Mouse (Mus musculus) gastrocnemius, adult 18-20 months (tissue): ENCODE results near the gene Furin. TPM values are rescaled to one million over a fixed set of nuclear protein-coding genes. Genes with fewer than 3 reads are reported as not detected.
A peak's percentile ranks its signal among the peaks of the same experiment; 100 is the strongest.

Experiments used
- DNase-seq: peaks from one replicate; pipeline ENCODE4 v3.0.0; 2021; ENCODE audit warnings: low spot score
- total RNA-seq, 2 experiments: library from RNA; stranded (reverse); gene quantifications; 2 replicates each; pipeline ENCODE4 v1.2.3; 2021

Furin gene
- total RNA-seq, 2 experiments from 2014 or later: 52.8 to 53.9 TPM

DNA sequence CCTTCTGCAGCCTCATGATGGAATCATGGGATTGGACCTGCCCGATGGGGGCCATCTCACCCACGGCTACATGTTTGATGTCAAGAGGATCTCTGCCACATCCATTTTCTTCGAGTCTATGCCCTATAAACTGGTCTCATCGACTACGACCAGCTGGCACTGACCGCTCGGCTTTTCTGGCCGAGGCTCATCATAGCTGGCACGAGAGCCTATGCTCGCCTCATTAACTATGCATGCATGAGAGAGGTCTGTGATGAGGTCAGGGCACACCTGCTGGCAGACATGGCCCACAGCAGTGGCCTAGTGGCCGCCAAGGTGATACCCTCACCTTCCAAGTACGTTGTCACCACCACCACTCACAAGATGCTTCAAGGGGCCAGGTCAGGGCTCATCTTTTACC, 24.4 kb upstream of the Furin start:
- DNase-seq: no peak

DNA sequence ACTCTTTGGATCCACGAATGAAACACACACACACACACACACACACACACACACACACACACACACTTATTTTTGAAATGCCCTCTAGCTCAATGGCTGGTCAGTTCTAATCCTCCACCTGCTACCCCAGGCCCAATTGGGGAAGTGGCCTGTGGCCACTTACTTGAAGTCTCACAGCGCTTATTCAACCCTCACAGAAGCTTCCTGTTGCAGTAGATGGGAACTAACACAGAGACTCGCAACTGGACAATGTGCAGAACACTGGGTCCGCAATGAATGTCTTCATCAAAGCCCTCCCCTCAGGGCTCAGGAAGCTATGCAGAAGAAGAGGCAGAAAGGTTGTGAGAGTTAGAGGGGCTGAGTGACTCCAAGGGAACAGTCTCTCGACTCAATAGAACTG, 22.5 kb upstream of the Furin start:
- no peak for DNase-seq

DNA sequence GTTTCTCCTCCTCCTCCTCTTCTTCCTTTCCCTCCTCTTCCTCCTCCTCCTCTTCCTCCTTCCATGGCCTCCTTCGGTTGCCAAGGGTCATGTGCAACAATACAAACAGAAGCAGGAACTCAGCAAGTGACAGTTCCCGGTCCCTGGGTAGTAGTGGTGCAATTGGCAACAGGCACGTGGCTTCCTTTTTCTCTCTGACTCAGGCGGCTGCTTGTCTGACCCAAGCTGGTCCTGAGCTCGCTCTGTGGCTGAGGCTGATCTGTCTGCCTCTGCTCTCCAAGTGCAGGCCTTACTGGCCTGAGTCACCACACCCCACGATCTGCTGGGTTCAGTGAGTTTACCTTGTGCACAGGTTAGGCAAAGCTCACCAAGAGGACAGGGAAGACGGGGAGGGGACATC, 21.1 kb upstream of the Furin start:
- DNase-seq: no peak

DNA sequence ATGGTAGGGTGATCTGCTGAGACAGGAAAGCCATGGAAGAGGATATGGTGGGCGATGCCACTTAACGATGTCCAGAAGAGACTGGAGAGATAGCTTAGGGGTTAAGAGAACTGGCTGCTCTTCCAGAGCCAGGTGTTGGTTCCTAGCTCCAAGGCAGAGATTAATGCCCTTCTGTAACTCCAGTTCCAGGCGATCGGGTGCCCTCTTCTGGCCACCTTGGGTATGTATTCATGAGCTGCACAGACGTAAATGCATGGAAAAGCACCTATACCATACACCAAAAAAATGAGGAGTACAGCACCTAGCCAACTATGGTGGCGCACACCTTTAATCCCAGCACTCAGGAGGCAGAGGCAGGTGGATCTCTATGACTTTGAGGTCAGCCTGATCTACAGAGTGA, 19.5 kb upstream of the Furin start:
- DNase-seq: no peak

GRCm38 (mm10) chr7:80422759-80423480, 17.7 kb upstream of the Furin start:
- no peak for DNase-seq

DNA sequence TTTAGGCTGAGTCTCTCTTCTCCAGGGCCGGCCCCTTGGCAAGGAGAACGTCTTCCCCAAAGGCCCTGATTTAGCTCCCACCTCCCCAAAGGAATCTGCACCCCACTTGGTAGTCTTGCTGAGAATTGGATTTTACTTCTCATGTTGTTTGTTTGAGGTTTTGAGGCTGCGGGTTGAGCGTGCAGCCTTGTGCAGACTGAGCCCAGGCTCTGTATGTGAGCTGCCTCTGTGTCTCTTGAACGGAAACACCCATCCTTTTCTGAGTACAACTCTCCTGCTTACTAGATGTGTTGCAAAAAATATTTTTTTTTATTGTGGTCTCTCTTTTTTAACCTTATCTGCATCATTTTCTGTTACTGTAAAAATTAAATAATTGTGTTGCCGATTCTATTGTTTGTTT, 16.3 kb upstream of the Furin start:
- DNase-seq: no peak

DNA sequence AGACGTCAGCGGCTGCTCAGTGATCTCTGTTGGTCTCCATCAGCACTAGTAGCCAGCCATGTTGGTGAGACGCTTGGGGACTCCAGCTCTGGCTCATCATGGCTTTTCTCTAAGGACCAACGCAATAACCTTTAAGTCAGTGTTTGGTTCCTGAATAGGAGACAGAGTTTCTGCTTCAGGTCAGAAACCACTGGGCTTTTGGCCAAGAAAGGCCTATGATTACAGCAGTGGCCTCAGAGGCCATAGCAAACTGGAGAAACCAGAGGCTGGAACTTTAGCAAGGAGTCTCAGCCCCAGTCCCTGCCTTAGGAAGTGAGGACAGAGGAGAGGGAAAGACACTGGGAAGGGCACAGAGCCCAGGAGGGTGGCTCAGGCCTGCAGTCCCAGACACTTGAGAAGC, 15.3 kb upstream of the Furin start:
- no peak for DNase-seq

DNA sequence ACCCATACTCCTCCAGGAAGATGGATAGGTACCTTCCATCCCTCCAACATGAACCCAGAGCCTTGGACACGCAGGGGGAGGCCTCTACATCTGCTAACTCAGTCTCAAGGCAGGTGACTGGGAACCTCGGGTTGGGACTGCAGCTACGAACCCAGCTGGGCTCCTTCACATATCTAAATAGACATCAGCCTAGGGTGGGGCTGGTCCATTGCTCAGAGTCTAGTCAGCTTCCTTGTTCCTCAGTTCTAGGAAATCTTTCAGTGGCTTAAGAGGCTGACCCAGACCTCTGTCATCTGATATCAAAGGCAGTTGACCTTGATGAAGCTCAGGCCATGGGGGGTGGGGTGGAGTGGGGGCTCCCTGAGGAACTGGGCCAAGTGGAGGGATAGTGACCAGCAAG, 14.0 kb upstream of the Furin start:
- DNase-seq: no peak

- no peak for DNase-seq
Observed at GRCm38 (mm10) chr7:80418036-80418435, 12.8 kb upstream of the Furin start.

DNA sequence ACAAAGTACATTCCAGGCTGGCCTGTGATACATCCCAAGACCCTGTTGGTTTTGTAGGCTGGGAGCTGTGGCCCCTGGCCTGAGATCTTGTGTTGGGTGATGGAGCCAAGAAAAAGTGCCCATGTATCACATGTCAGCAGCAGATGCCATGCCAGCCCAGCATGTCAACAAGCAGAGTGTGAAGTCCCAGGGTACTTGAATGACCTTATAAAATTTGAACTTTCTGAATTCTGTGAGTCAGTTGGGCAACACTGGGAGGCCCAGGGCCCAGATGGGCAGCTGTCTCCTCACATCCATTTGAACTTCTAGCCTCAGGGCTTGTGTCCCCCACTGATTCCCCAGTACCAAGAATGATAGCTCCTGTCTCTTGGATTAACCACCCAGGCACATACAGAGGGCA, 12.4 kb upstream of the Furin start:
- DNase-seq: peak; percentile 33

- DNase-seq: no peak
Observed at GRCm38 (mm10) chr7:80416969-80417368, 11.7 kb upstream of the Furin start.

- no peak for DNase-seq
Observed at GRCm38 (mm10) chr7:80414303-80414855, 9.1 kb upstream of the Furin start.

DNA sequence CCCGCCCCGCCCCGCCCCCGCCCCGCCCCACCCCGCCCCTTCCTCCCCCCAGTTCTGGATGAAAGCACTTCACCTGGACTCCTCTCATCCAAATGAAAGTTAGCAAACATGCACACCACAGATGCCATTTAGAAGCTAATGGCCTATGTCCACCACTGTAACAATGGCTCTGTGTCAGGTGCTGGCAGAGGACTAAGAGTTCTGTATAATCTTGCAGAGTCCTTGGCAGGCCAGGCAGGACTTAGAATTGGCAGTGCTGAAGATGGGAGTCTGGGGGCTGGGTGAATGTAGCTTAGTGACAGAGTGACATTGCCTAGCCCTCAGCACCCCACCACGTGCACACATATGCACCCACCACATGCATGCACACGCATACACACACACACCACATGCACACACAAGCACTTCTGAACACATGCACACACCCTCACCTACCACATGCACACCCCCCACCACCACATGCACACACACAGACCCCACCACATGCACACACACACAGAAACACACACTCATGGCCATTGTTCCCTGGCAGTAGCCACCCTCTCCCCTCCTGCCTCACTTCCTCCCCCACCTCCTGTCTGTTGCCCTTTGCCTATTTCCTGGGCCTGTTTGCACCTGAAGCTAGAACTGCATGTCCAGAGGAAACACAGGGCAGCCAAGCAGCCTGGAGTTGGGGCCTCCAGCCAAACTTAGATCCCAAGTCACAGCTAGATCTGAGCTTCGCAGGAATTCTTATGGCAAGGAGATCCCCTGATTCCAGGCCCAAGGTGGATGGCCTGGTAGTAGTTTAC, 8.5 kb upstream of the Furin start:
- no peak for DNase-seq

- DNase-seq: no peak
Observed at GRCm38 (mm10) chr7:80412781-80413180, 7.5 kb upstream of the Furin start.

GRCm38 (mm10) chr7:80412279-80412678, 7.0 kb upstream of the Furin start:
- DNase-seq: no peak

- no peak for DNase-seq
Observed at GRCm38 (mm10) chr7:80410380-80410779, 5.1 kb upstream of the Furin start.

DNA sequence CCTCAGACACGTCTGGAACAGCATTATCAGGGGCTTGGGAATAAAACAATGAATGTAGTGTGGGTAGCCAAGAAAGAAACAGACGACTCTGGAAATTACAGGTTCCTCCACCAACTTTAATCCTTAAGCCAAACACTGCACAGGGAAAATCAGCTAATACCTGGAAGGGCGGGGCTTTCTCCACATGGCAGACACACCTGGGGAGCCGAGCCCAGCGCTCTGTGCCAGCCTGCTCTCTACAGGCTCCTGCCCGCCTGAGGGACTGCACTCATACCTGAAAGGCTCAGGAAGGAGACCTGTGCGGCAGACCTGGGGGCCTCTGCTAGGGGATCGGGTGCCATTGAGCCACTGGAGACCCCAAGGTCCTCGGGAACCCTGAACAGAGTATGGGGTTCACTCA, 2.5 kb upstream of the Furin start:
- no peak for DNase-seq

- DNase-seq: no peak
Observed at GRCm38 (mm10) chr7:80406186-80406585, 950 bp upstream of the Furin start.

DNA sequence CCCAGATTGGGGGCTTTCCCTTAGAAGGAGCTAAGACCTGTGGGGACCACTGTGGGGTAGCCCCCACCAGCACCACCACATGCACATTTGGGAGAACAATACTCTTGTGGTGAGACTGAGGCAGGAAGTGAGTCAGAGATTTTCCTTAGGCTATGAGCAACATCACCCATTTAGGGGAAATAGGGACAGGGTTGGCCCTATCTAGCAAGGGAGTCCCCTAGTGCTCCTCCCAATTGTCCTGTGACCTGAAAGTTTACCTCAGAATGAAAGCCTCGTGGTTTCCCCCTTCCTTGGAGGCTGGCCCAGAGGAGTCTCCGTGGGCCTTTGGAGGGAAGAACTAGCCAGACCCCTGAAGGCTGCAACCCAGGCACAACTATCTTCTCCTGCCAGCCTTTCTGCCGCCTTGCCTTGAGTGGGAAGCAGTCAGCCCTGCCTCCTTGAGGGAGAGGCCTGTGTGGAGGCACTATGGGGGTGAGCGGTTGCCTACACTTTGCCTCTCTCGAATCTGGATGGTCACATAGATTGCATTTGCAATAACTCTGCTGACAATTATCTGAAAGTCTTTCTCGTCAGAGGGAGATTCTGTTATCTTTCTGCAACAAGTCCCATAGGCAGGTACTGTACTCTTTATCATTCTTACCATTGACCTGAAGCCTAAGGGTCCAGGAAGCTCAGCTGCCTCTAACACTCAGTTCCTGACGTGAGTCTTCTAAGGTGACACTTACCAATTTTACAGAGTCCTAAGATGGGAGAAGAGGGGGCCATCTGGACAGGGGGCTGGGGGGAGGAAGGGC, 938 bp downstream of the Furin start:
- no peak for DNase-seq

DNA sequence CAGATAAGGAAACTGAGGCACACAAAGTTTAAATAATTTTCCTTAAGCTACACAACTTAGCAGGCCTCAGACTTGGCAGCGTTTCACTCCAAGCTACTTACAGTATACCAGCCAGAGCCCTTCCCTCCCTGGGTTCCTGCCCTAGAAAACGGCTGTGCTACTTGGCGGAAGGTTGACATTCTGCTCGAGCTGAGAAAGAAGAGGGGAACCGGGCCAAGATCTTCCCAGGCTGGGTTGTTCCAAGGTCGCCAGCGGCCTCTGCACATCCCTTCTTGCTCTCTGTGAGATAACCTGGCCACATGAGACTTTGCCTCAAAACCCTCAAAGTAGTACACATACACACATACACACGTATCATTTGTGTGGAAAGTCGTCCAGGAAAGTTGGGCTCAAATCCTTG, 1.7 kb downstream of the Furin start:
- peak; percentile 92 for DNase-seq

GRCm38 (mm10) chr7:80402651-80403321, 2.5 kb downstream of the Furin start:
- DNase-seq: peak; percentile 59
